Mouse (Mus musculus): ENCODE data around the gene Eif4a2. TPM values are rescaled to one million over a fixed set of nuclear protein-coding genes. Genes with fewer than 3 reads are reported as not detected.
A peak's percentile ranks its signal among the peaks of the same experiment; 100 is the strongest.

Gene Eif4a2
- polyA plus RNA-seq, 1 experiment, result 141 TPM

- no peak for DNase-seq
- TF ChIP-seq POLR2A (IDR thresholded peaks at IDR 0.05; ENCODE audit: borderline replicate concordance, extremely low read depth, low read depth, low read length), result no peak
- TF ChIP-seq CTCF (IDR thresholded peaks at IDR 0.05; ENCODE audit: insufficient read depth, low read length), result no peak
- WGBS, result 95% methylated on average over 4 of the region's 4 CpGs
Observed at GRCm38 (mm10) chr16:23123104-23123503, 15.9 kb downstream of the Eif4a2 start.

GRCm38 (mm10) chr16:23124398-23124797, 17.2 kb downstream of the Eif4a2 start:
- TF ChIP-seq POLR2A (IDR thresholded peaks at IDR 0.05; ENCODE audit: borderline replicate concordance, extremely low read depth, low read depth, low read length), result no peak
- no peak for TF ChIP-seq CTCF (IDR thresholded peaks at IDR 0.05; ENCODE audit: insufficient read depth, low read length)
- DNase-seq, result no peak
- H3K4me1 ChIP-seq (ENCODE audit: control insufficient read depth, insufficient read depth, low read length), result peaks cover 4% of the 10 kb centered on the region; the same call in 1 of the 2 replicates
- H3K4me3 ChIP-seq (replicated peaks; ENCODE audit: extremely low read depth, low read depth, low read length), result no peak overlapping the region
- 64% methylated on average over 4 of the region's 4 CpGs for WGBS

More at GRCm38 (mm10) chr16:23123104-23123503, 15.9 kb downstream of the Eif4a2 start:
- Histone ChIP-seq H3K4me1 (ENCODE audit: control insufficient read depth, insufficient read depth, low read length) (no peaks in the 10 kb centered on the region; the same call in 1 of the 2 replicates), H3K4me3 (replicated peaks; ENCODE audit: extremely low read depth, low read depth, low read length) (no peak overlapping the region)

DNA sequence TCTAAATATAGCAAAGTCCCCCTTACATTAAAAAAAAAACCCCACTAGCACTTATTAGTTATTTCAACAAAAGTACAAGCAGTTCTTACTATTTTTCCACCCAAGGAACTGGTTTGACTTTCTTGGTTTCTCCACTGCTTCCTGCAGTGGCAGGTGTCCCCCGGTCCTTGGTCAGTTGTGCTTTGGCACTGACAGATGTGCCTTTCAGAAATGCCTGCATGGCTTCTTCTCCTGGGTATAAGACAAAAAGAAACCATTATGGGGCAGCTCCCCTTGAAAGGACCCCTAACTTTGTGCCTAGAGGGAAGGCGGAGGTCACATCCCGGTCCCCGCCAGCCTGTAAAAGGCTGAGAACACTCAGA, 20.0 kb downstream of the Eif4a2 start:
- TF ChIP-seq POLR2A (IDR thresholded peaks at IDR 0.05; ENCODE audit: borderline replicate concordance, extremely low read depth, low read depth, low read length), result no peak
- TF ChIP-seq CTCF (IDR thresholded peaks at IDR 0.05; ENCODE audit: insufficient read depth, low read length), result no peak
- Histone ChIP-seq H3K4me1 (ENCODE audit: control insufficient read depth, insufficient read depth, low read length) (peaks cover 4% of the 10 kb centered on the region; the same call in 1 of the 2 replicates), H3K4me3 (replicated peaks; ENCODE audit: extremely low read depth, low read depth, low read length) (peak overlapping the region; percentile 97)
- whole genome bisulfite sequencing, result 0% methylated on average over 4 of the region's 4 CpGs
- no peak for DNase-seq

GRCm38 (mm10) chr16:23127673-23128375, 20.6 kb downstream of the Eif4a2 start, which contains the start of gene Rfc4:
Gene Rfc4 (minus strand): TSS chr16:23127737.
- TF ChIP-seq POLR2A (IDR thresholded peaks at IDR 0.05; ENCODE audit: borderline replicate concordance, extremely low read depth, low read depth, low read length), result peak; percentile 85
- TF ChIP-seq CTCF (IDR thresholded peaks at IDR 0.05; ENCODE audit: insufficient read depth, low read length), result peak; percentile 28
- under 1% methylated on average over 51 of the region's 51 CpGs for WGBS
- peak; percentile 95 for DNase-seq
- H3K4me1 ChIP-seq (ENCODE audit: control insufficient read depth, insufficient read depth, low read length), result peaks cover 4% of the 10 kb centered on the region; the same call in 1 of the 2 replicates
- peak within 1 kb of the TSS; percentile 97 for H3K4me3 ChIP-seq (replicated peaks; ENCODE audit: extremely low read depth, low read depth, low read length)

DNA sequence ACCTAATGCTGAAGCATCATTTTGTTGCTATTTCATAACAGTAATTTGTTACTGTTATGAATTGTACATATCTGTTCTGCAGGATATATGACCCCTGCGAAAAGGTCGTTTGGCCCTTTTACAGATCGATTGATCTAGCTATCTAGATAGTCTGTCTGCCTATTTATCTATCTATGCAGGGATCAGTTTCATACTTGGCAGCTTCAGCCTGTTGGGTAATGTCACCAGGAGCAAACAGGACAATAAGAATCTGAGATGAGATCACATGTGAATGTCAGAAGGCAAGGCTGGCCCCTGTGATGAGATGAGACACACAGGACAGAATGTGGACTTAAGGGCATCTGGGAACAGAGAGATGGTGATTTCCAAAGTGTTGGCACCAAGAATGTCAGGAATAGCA, 23.1 kb downstream of the Eif4a2 start:
- 86% methylated on average over 3 of the region's 3 CpGs for WGBS
- no peak for DNase-seq
- Histone ChIP-seq H3K4me1 (ENCODE audit: control insufficient read depth, insufficient read depth, low read length) (peaks cover 4% of the 10 kb centered on the region; the same call in 1 of the 2 replicates), H3K4me3 (replicated peaks; ENCODE audit: extremely low read depth, low read depth, low read length) (no peak overlapping the region)
- TF ChIP-seq POLR2A (IDR thresholded peaks at IDR 0.05; ENCODE audit: borderline replicate concordance, extremely low read depth, low read depth, low read length), result no peak
- TF ChIP-seq CTCF (IDR thresholded peaks at IDR 0.05; ENCODE audit: insufficient read depth, low read length), result no peak

DNA sequence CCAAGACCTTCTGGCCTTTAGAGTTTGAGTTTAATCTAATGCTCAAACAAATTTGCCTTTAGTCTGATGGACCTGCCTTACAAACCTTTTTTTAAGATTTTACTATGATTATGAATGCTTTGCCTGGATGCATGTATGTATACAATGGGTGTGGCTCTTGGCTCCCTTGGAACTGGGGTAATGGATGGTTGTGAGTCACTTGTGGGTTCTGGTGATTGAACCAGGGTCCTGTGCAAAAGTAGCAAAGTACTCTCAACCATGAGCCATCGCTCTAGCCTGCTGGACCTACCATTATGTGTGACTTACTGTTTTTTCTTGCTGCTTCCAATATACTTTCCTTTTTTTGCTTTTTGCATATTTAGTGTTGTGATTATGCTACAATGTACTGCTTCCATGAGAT, 25.1 kb downstream of the Eif4a2 start:
- no peak for DNase-seq
- TF ChIP-seq CTCF (IDR thresholded peaks at IDR 0.05; ENCODE audit: insufficient read depth, low read length) (no peak), POLR2A (IDR thresholded peaks at IDR 0.05; ENCODE audit: borderline replicate concordance, extremely low read depth, low read depth, low read length) (no peak)
- WGBS, result 94% methylated on average over 1 of the region's 1 CpGs
- H3K4me1 ChIP-seq (ENCODE audit: control insufficient read depth, insufficient read depth, low read length), result peaks cover 4% of the 10 kb centered on the region; the same call in 1 of the 2 replicates
- no peak overlapping the region for H3K4me3 ChIP-seq (replicated peaks; ENCODE audit: extremely low read depth, low read depth, low read length)

DNA sequence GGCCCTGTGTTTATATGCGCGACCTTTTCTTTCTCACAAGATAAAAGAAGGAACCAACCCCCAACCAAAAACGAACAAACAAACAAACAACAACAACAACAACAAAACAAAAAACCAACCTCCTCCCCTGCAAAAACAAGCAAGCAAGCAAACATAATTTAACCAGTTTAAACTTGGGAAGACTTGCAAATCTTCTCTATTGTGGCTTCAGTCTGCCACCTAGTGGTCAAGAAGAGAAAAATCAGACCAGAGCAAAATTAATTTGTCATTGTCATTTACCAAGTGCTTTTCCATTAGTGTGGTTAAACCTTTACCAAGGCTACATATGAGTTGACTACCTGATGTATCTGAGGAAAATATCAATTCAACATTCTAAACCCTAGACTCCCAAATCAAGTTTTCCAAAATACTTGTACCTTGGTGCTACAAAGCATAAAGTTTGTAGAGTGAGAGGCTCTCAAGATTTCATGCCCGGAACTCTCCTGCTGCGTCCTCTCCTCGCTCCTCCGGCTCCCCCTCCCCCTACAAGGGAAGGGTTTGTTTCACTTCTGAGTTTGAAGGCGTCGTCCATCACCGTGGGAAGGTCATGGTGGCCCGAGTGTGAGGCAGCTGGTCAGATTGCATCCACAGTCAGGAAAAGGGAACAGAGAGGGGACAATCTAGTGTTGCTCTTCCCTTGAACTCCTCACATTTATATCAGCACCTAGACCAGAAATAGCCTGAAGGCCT, 28.3 kb downstream of the Eif4a2 start:
- no peak overlapping the region for H3K4me3 ChIP-seq (replicated peaks; ENCODE audit: extremely low read depth, low read depth, low read length)
- no peak for DNase-seq
- no peaks in the 10 kb centered on the region for H3K4me1 ChIP-seq (ENCODE audit: control insufficient read depth, insufficient read depth, low read length)
- 17% methylated on average over 11 of the region's 11 CpGs for WGBS
- TF ChIP-seq POLR2A (IDR thresholded peaks at IDR 0.05; ENCODE audit: borderline replicate concordance, extremely low read depth, low read depth, low read length), result no peak
- TF ChIP-seq CTCF (IDR thresholded peaks at IDR 0.05; ENCODE audit: insufficient read depth, low read length), result peak; percentile 46; the same call in 1 of the 2 replicates

- H3K4me1 ChIP-seq (ENCODE audit: control insufficient read depth, insufficient read depth, low read length), result no peaks in the 10 kb centered on the region
- TF ChIP-seq POLR2A (IDR thresholded peaks at IDR 0.05; ENCODE audit: borderline replicate concordance, extremely low read depth, low read depth, low read length) (no peak), CTCF (IDR thresholded peaks at IDR 0.05; ENCODE audit: insufficient read depth, low read length) (no peak)
- H3K4me3 ChIP-seq (replicated peaks; ENCODE audit: extremely low read depth, low read depth, low read length), result no peak overlapping the region
- DNase-seq, result no peak
- WGBS, result 46% methylated on average over 4 of the region's 4 CpGs
Observed at GRCm38 (mm10) chr16:23136406-23136970, 29.2 kb downstream of the Eif4a2 start.

GRCm38 (mm10) chr16:23140911-23141310, 33.7 kb downstream of the Eif4a2 start:
- DNase-seq, result no peak
- 86% methylated on average over 3 of the region's 3 CpGs for WGBS
- Histone ChIP-seq H3K4me3 (replicated peaks; ENCODE audit: extremely low read depth, low read depth, low read length) (no peak overlapping the region), H3K4me1 (ENCODE audit: control insufficient read depth, insufficient read depth, low read length) (no peaks in the 10 kb centered on the region)
- TF ChIP-seq CTCF (IDR thresholded peaks at IDR 0.05; ENCODE audit: insufficient read depth, low read length) (no peak), POLR2A (IDR thresholded peaks at IDR 0.05; ENCODE audit: borderline replicate concordance, extremely low read depth, low read depth, low read length) (no peak)

Measured in lung, adult 2 months (tissue).